Mouse (Mus musculus) megakaryocyte, embryonic 14.5 days (primary cell): ENCODE measurements around the gene Plcb2. TPM values are rescaled to one million over a fixed set of nuclear protein-coding genes. Genes with fewer than 3 reads are reported as not detected.
A peak's percentile ranks its signal among the peaks of the same experiment; 100 is the strongest.

Experiments
- H3K27me3 ChIP-seq: replicated peaks from 2 replicates; pipeline ENCODE3; 2012; ENCODE audit warnings: inconsistent platforms
- H3K36me3 ChIP-seq: replicated peaks from 2 replicates; pipeline ENCODE3; 2012; ENCODE audit warnings: low read length, inconsistent platforms, mixed read lengths
- H3K4me1 ChIP-seq: 2 replicates; pipeline ENCODE4 v1.6.1; 2012; ENCODE audit warnings: inconsistent platforms
- H3K4me3 ChIP-seq: replicated peaks from 2 replicates; pipeline ENCODE3; 2012; ENCODE audit warnings: moderate library complexity, mild to moderate bottlenecking, inconsistent platforms
- H3K9me3 ChIP-seq: 2 replicates; pipeline ENCODE4 v1.6.1; 2012; ENCODE audit warnings: inconsistent platforms
- FLI1 ChIP-seq: IDR thresholded peaks from 2 replicates; pipeline ENCODE4 v1.6.1; 2012; ENCODE audit warnings: low read length, inconsistent platforms, mixed read lengths
- GATA1 ChIP-seq: IDR thresholded peaks from 3 replicates; pipeline ENCODE4 v1.6.1; 2012; ENCODE audit warnings: mixed read lengths, low read length, inconsistent platforms, borderline replicate concordance
- polyA plus RNA-seq: library from polyadenylated mRNA; stranded (reverse); fragments of >175 nt; gene quantifications from 2 replicates; pipeline ENCODE4 v1.2.3, GENCODE M21; 2012; ENCODE audit warnings: low replicate concordance; ENCODE audit not compliant: insufficient read depth

Gene Plcb2
- polyA plus RNA-seq, 1 experiment = 25.8 TPM

DNA sequence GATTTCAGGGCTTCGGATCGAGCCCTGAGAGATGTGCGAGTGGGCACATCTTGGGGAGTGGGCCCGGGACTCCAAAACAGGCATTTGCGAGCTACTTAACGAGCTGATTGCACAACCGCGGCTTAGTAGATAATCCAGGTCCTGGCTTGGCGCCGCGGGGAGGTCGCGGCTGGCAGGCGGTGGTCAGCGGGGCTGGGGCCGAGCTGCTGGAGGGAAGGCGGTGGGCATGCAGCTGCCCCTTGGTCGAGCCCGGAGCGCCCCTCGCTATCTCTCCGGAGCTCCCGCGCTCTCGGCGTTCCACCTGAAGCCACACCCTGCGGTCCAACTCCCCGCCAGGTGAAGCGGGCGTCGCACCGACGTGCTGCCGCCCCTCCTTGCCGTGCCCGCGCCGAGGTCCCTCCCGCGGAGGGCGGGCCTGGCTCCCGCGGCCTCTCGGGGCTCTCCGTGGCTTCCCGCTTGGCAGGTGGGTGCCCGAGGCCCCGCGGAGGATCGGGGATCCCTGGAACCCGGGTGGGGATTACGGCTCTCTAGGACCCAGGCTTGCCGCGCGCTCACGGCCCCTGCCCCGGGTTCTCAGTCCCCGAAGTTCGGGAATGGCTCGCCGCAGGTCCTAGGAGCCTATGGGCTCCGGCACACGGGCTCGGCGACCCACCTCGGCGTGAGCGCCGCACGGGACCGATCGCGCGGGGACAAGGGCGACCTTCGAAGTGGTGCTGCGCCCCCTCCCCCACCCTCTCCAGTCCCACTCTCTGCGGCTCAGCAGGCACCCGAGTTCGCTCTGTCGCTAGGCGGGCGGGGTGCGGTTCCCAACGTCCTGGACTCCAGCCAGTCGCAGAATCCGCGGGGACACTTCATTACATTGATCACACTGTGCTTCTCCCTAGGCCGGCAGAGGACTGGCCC is 51.1 kb downstream of the Plcb2 start:
- Histone ChIP-seq H3K4me3 (peak overlapping the region; percentile 87), H3K4me1 (peaks cover 36% of the 10 kb centered on the region), H3K36me3 (peaks cover 61% of the 10 kb centered on the region), H3K9me3 (no peaks in the 10 kb centered on the region), H3K27me3 (peaks cover 67% of the 10 kb centered on the region)
- no peak for TF ChIP-seq GATA1
- no peak for TF ChIP-seq FLI1

DNA sequence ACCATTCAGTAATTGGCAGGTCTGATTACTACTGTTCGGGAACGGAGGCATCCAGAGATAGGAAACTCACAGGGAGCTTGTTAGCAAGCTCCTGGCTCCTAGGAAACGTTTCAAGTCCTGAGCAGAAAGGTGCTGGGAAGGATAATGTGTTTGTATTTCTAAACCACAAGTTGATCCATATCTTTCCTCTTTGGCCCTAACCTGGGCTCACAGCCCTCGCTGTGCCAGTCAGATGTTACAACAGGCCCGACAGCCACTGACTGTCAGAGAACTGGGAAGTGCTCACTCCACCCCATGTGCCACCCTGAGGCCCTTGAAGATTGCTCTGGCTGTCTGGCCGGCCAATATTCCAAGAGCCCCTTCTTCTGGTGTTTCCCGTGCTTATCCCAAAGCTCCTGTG is 53.7 kb downstream of the Plcb2 start:
- Histone ChIP-seq H3K9me3 (no peaks in the 10 kb centered on the region), H3K36me3 (peaks cover 52% of the 10 kb centered on the region), H3K27me3 (peaks cover 72% of the 10 kb centered on the region), H3K4me1 (peaks cover 53% of the 10 kb centered on the region), H3K4me3 (no peak overlapping the region)
- TF ChIP-seq FLI1 (no peak), GATA1 (no peak)

DNA sequence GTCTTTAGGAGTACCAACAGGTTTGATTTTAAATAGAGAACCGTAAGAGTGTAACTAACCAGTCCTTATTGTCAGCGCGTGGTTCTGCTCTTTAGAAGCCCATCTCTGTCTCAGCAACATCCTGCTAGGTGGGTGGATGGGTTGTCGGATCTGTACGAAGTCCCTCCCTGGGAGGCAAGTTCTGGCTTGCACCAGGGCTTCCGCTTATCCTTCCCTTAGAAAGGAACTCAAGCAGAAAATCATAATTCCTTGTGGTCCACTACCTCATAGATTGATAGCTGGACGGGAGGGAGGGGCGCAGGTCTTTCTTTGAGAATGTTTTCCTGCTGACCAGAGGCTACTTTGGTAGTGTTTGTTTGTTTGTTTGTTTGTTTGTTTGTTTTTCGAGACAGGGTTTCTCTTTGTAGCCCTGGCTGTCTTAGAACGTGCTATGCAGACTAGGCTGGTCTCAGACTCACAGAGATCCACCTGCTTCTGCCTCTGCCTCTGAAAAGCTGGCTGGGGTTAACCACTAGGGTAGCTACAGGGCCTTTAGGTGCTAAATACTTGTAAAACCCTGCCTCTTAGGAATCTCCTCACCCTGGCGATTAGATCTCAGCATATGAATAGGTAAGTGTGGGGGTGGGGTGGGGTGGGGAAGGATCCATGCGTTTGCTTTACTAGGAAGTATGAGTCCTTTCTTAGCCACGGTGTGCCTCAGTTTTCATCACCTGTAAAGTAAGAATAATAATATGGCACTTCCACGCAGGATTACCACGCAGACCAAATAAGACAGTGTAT is 54.4 kb downstream of the Plcb2 start:
- TF ChIP-seq GATA1 (no peak), FLI1 (no peak)
- Histone ChIP-seq H3K4me3 (no peak overlapping the region), H3K36me3 (peaks cover 52% of the 10 kb centered on the region), H3K27me3 (peaks cover 70% of the 10 kb centered on the region), H3K4me1 (peaks cover 57% of the 10 kb centered on the region), H3K9me3 (no peaks in the 10 kb centered on the region)

DNA sequence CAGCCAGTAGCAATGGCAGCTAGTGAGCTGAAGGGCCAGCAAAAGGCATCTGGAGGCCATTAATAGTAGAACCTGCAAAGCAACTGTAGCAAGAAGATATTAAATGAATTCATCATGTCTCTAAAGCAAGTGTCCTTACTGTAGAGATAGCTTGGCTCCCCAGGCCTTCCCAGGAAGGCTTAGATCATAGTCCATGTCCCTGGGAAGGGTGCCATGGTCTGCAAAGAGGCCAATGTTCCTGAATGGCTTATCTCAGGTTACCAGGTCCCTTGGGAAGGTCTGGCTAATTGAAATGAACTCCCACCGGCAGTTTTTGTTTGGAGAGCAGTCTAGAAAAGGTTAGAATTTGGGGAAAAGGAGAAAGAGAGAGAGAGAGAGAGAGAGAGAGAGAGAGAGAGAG is 56.5 kb downstream of the Plcb2 start:
- H3K27me3 ChIP-seq = peaks cover 50% of the 10 kb centered on the region
- H3K9me3 ChIP-seq = no peaks in the 10 kb centered on the region
- peaks cover 50% of the 10 kb centered on the region for H3K4me1 ChIP-seq
- H3K36me3 ChIP-seq = peaks cover 53% of the 10 kb centered on the region
- TF ChIP-seq FLI1 (no peak), GATA1 (no peak)
- H3K4me3 ChIP-seq = no peak overlapping the region

DNA sequence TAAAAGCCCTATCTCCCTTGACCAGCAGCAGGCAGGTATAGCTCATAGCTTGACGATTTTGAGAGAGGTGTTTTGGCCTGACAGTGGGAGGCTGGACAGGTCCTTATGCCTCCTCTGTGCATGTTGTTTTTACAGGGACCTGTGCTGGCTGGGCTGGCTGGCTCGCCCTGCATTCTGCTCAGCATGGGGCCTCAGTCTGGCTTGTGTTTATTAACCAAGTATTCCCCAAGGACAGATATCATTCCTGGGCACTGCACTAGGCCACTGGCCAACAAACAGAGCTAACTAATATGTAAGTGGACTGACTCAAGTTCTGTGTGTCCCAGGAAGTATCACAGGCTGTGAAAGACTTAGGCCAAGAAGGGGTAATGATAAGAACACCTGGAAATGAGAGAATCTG is 58.5 kb downstream of the Plcb2 start:
- H3K4me1 ChIP-seq = peaks cover 52% of the 10 kb centered on the region
- no peak overlapping the region for H3K4me3 ChIP-seq
- peaks cover 35% of the 10 kb centered on the region for H3K27me3 ChIP-seq

DNA sequence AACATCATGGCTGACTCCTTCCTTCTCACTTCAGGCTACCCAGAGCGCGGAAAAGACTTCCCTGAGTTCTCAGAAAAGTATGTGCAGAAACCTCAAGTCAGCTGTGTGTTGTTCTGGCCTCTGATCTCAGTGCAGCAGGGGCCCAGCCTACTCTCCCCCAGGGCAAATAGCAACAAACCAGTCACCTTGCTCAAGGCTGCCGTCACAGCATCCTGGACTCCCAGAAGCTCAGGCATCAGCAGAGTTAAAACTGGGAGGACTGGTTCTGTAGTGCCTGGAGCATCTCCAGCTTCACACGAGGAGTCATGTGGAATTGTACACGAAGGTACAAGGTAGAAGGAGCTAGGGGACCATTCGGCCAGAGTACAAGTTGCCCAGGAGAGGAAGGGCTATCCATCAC is 59.0 kb downstream of the Plcb2 start:
- Histone ChIP-seq H3K27me3 (peaks cover 32% of the 10 kb centered on the region), H3K36me3 (peaks cover 56% of the 10 kb centered on the region), H3K4me1 (peaks cover 53% of the 10 kb centered on the region), H3K9me3 (no peaks in the 10 kb centered on the region), H3K4me3 (no peak overlapping the region)
- TF ChIP-seq FLI1 = no peak
- TF ChIP-seq GATA1 = no peak

More for the DNA sequence above, 58.5 kb downstream of the Plcb2 start:
- TF ChIP-seq GATA1 (no peak), FLI1 (no peak)
- Histone ChIP-seq H3K36me3 (peaks cover 58% of the 10 kb centered on the region), H3K9me3 (no peaks in the 10 kb centered on the region)

DNA sequence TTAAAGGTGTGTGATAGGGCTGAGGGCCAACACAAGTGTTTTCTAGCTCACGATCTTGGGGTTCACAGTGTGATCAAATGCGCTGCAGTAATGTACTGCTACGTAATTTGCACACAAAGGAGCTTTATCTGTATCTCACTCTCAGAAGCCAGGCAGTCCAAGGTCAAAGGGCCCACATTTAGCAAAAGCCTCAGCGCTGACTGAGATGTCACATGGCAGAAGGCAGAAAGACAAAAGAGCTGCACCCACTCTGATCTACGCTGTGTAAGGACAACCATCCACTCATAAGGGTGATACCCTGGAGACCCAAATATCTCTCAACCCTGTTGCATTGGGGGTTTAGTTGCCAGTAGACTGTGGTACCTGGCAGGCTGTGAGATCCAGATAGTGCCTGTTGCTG is 61.1 kb downstream of the Plcb2 start:
- Histone ChIP-seq H3K4me1 (peaks cover 67% of the 10 kb centered on the region), H3K9me3 (no peaks in the 10 kb centered on the region), H3K27me3 (peaks cover 25% of the 10 kb centered on the region), H3K4me3 (no peak overlapping the region), H3K36me3 (peaks cover 49% of the 10 kb centered on the region)
- no peak for TF ChIP-seq FLI1
- TF ChIP-seq GATA1 = no peak

DNA sequence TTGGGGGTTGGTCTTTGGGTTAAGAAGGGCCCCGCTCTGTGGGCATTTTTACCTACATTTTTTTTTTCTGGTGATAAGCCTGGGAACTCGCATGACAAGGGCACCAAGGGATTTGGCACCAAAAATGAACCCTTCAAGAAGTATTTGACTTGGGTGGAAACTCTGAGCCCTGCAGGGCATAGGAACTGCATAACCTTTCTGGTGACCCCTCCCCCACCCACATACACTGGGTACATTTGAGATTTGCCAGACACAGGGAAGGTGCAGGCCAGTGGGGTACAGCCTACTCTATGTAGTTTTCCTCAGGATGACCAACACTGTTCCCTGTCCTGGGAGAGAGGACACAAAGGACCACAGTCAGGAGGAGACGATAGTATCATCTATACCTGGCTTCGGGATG is 62.6 kb downstream of the Plcb2 start:
- Histone ChIP-seq H3K36me3 (peaks cover 38% of the 10 kb centered on the region), H3K9me3 (no peaks in the 10 kb centered on the region), H3K4me3 (no peak overlapping the region), H3K4me1 (peaks cover 70% of the 10 kb centered on the region), H3K27me3 (peaks cover 15% of the 10 kb centered on the region)
- TF ChIP-seq GATA1 = no peak
- no peak for TF ChIP-seq FLI1

DNA sequence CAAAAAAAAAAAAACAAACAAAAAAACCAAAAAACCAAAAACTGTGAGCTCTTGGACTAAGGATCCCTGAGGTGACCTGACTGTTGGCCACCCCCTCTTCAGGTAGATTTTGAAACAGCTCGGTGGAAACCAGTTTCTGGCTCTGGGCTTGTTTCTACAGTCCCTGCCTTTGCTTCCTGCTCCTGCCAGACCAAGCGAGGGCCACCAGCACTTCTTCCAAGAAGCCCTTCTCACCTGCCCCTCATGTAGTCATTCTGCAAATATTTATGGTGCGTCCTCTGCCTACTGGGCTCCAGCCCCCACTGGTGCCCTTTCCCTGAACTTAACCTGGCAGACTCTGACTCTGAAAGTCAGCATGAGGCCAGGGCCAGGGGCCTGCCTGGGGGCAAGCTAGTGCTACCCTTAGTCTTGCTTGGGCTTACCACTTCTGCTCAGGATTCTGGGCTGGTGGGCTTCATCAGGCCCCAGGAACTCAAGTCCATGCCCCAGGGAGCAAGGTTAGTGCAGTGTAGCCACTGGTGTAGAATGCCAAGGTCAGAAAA is 63.2 kb downstream of the Plcb2 start:
- peaks cover 13% of the 10 kb centered on the region for H3K27me3 ChIP-seq
- TF ChIP-seq FLI1 = no peak
- TF ChIP-seq GATA1 = no peak
- peaks cover 38% of the 10 kb centered on the region for H3K36me3 ChIP-seq
- H3K4me1 ChIP-seq = peaks cover 72% of the 10 kb centered on the region
- H3K9me3 ChIP-seq = no peaks in the 10 kb centered on the region
- H3K4me3 ChIP-seq = no peak overlapping the region
